Mouse (Mus musculus): ENCODE measurements around the gene Igf1r.

Gene Igf1r

DNA sequence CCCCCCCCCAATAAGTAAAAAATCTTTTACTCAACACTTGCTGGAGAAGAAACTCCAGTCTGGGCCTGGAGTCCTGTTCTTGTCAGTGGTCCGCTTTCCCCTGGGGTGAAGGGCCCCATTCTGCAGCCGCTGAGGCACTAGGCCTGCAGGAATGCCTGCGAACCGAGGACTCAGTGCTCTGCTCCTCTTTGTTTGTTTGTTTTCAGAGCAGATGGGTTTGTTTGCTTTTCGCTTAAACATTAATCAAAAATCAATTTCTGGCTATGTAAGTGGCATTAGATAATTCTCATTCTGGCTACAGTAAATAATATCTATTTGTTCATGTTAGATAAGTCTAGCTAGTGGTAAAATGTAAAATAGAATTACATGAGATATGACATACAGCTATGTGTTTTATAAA, 167.0 kb downstream of the Igf1r start:
- no peak for DNase-seq (ENCODE audit: low spot score in 2 of 2)

- no peak for DNase-seq (ENCODE audit: low spot score in 2 of 2)
These were observed 169.8 kb downstream of the Igf1r start for GRCm38 (mm10) chr7:68122418-68122817.

DNA sequence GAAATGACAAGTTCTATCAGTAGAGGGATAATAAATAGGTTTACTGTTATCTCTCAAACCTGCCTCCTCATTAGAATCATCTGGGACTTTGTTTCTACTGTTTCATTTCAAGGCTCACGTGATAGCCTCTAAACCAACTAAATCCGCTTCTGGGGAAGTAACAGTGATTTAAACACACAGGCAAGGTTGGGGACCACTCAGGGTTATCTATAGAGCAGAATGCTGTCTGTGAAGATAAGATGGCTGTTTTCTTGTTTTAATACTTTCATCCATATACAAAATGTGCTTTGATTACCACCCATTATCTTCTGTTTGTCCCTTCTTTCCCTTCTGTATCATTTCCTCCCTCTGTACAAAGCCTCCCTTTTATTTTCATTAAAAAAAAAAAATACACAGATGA, 172.7 kb downstream of the Igf1r start:
- DNase-seq (ENCODE audit: low spot score in 2 of 2): no peak

DNA sequence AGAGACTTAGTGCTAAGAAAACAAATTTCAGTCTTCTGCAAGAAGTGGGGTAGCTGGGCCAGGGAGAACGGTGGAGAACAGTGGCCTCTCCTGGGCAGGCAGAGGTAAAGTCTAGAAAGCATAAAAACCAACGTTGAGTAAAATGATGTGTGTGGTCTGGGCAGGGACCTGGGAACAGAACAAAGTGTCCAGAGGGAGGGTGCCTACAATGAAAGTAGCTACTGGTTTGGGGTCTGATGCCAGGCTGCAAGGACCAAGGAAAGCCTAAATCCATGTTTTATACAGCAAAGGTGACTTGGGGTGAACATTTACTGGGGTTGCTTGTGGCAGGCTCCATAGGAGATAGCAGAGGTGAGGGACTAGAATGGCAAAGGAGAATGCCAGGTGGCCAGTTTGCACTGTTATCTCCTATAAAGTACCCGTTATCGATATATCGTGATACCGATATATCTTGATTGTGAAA, 175.2 kb downstream of the Igf1r start:
- DNase-seq (ENCODE audit: low spot score in 2 of 2): peak in 1 of 2 experiments; percentile 42

DNA sequence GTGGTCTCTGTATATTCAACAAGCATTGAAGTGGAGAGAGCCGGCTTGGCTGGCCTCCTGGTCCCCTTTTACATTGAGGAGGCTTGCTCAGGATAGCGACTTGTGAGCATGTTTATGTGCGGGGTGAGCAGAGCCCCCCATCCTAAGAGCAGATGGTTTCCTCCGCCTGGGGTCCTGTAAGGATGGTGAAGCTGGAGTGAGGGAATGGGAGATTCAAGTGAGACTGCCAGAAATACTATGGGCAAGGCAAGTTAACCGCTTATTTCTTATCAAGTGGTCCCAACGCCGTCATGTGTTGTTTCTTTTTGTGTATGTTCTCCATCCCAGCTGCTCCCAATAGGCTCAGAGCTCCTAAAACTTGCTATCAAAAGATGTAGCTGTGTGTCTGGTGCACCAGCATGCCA, 175.6 kb downstream of the Igf1r start:
- DNase-seq (ENCODE audit: low spot score in 2 of 2): peak in 1 of 2 experiments; percentile 17

DNA sequence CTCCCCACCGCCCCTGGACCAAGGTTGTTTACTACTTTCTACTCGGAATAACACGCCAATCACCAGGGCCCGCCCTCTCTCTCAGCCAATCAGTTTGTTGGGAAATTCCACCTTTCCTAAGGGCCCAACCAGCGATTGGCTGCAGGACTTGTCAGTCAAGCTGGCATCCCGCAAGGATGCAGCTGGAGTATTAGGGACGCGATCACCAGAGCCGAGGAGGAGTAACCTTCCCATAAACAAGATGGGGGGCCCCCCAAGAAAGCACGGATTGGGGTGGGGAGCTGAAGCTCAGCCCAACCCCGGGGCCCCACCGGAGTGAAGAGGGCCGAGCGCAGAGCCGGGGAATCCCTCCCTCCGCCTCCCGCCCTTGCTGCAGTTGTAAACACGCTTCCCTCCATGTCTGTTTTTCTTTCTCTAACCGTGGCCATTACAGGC, 176.5 kb downstream of the Igf1r start:
- peak; percentile 97 to 99 for DNase-seq (ENCODE audit: low spot score in 2 of 2)

- DNase-seq (ENCODE audit: low spot score in 2 of 2): peak; percentile 71 to 90
These were observed 177.1 kb downstream of the Igf1r start for GRCm38 (mm10) chr7:68129546-68130253.

- peak in 1 of 2 experiments; percentile 24 for DNase-seq (ENCODE audit: low spot score in 2 of 2)
These were observed 178.4 kb downstream of the Igf1r start for GRCm38 (mm10) chr7:68130950-68131580.

GRCm38 (mm10) chr7:68133679-68134078, 181.1 kb downstream of the Igf1r start:
- DNase-seq (ENCODE audit: low spot score in 2 of 2): no peak

GRCm38 (mm10) chr7:68134948-68135347, 182.3 kb downstream of the Igf1r start:
- DNase-seq (ENCODE audit: low spot score in 2 of 2): no peak

- DNase-seq (ENCODE audit: low spot score in 2 of 2): no peak
These were observed 183.4 kb downstream of the Igf1r start for GRCm38 (mm10) chr7:68136056-68136455.

GRCm38 (mm10) chr7:68139384-68139783, 186.8 kb downstream of the Igf1r start:
- DNase-seq (ENCODE audit: low spot score in 2 of 2): no peak

- no peak for DNase-seq (ENCODE audit: low spot score in 2 of 2)
These were observed 187.6 kb downstream of the Igf1r start for GRCm38 (mm10) chr7:68140041-68140807.

DNA sequence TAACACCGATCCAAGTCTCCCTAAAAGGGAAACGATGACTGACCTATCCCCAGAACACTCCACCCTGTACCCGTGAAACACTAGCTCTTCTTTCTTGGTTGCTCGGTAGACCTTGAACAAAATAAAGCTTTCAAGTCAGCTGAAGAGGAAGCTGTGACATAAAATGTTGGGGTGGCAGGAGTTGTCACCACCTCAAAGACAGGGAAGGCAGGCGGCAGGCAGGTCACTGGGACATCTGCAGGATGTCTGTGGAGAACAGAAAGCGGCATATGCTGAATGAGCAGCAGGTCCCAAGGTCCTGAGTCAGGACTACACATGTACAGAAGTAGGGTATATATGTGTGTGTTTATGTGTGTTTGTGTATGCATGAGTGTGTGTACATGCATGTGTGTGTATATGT, 191.6 kb downstream of the Igf1r start:
- no peak for DNase-seq (ENCODE audit: low spot score in 2 of 2)

DNA sequence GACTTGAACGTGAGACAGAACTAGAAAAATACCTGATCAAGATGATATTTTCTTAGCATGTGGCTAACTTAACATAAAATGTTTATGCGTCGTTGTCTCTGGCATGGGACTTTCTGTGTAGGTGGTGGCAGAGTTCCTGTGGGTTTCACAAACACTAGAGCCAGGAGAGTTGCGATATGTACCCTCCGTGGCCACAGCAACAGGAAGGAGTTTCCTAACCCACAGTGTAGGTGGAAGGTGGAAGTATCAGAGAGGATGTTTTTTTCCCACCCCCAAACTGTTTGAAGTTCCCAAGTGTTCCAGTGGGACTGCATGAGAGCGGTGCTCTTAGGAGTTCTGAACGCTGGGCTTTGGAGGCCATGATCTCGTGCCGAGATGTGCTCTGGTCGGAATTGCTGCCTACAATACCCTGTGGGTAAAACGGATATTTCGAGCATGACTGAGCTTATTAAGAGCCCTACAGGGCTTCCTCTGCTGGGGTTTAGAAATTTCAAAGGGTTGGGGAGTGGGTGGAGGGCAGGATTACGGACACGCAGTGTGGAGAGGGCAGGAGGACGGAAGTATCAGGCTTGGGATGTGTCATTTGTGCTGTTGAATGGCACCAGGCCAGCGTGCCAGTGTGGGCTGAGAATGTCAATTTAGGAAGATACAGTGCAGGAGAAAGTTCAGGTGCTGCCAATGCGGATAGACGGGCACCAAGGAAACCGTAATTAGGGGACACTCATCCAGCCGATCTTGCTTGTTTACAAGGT, 195.8 kb downstream of the Igf1r start:
- DNase-seq (ENCODE audit: low spot score in 2 of 2): no peak

- no peak for DNase-seq (ENCODE audit: low spot score in 2 of 2)
These were observed 199.3 kb downstream of the Igf1r start for GRCm38 (mm10) chr7:68151892-68152291.

GRCm38 (mm10) chr7:68152458-68152857, 199.8 kb downstream of the Igf1r start:
- DNase-seq (ENCODE audit: low spot score in 2 of 2): no peak

DNA sequence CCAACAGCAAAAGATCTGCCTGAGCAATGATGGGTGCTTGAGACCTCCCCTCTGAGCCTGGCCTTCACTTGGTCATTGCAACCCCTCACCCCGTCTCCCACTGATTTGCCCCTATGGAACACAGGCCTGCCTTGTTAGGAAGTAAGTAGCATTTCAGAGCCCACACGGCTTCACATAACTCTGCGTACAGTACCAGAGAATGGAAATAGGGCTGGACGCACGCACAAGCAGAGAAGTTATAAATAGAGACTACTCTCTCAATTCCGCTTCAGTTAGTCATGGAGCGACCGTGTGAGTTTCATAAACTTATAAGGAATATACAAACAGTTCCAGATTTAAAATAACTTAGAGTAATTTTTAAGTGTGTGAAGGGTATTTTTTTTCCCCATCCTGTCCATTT, 200.6 kb downstream of the Igf1r start:
- DNase-seq (ENCODE audit: low spot score in 2 of 2): no peak

GRCm38 (mm10) chr7:68154588-68154987, 202.0 kb downstream of the Igf1r start:
- DNase-seq (ENCODE audit: low spot score in 2 of 2): no peak

GRCm38 (mm10) chr7:68160094-68160791, 207.6 kb downstream of the Igf1r start:
- DNase-seq (ENCODE audit: low spot score in 2 of 2): no peak

DNA sequence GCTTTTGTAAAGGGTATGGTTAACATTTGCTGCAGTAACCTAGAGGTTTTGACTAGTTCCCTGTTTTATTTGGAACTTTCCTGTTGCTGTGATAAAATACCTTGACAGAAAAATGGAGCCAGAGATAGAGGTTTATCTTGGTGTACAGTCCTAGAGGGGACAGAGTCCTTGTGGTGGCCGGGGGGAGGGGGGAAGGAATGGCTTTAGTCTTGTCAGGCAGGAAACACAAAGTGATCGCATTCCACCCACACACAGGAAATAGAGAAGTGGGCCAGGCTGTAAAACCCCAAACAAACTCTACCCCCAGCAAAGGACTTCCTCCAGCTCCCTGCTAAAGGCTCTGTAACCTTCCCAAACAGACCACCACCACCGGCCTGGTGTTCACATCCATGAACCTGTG, 211.4 kb downstream of the Igf1r start:
- DNase-seq (ENCODE audit: low spot score in 2 of 2): no peak
